Mouse (Mus musculus) lung, adult 2 months (tissue): ENCODE results near the gene Megf6. TPM values are rescaled to one million over a fixed set of nuclear protein-coding genes. Genes with fewer than 3 reads are reported as not detected.
A peak's percentile ranks its signal among the peaks of the same experiment; 100 is the strongest.

Experiments
- DNase-seq: peaks from one replicate; pipeline ENCODE4 v3.0.0; 2022
- H3K4me1 ChIP-seq: fragments of 200-500 bp; 2 replicates; pipeline ENCODE4 v1.6.1; 2011; ENCODE audit warnings: low read length; ENCODE audit not compliant: control insufficient read depth, insufficient read depth
- H3K4me3 ChIP-seq: fragments of 200-500 bp; replicated peaks from 2 replicates; pipeline ENCODE3; 2011; ENCODE audit warnings: low read depth, mild to moderate bottlenecking, control low read depth, low read length; ENCODE audit errors: extremely low read depth
- CTCF ChIP-seq: fragments of 200-500 bp; IDR thresholded peaks from 2 replicates; pipeline ENCODE4 v1.5.1; 2011; ENCODE audit warnings: mild to moderate bottlenecking, low read length, control low read depth; ENCODE audit not compliant: insufficient read depth
- POLR2A ChIP-seq: fragments of 200-500 bp; IDR thresholded peaks from 2 replicates; pipeline ENCODE4 v1.6.1; 2011; ENCODE audit warnings: low read depth, mild to moderate bottlenecking, control low read depth, low read length, borderline replicate concordance; ENCODE audit errors: extremely low read depth
- WGBS: fragments of 180-500 bp; shearing (Covaris S2); methylation state at CpG from one replicate; pipeline ENCODE4 v1.1.7; 2018; 5-methylcytosine and 5-hydroxymethylcytosine counted together
- polyA plus RNA-seq: library from polyadenylated mRNA; depleted of rRNA; stranded (reverse); fragments of >200 nt; gene quantifications from 2 replicates; pipeline ENCODE4 v1.2.3, GENCODE M21; 2012

Gene Megf6
- polyA plus RNA-seq, 1 experiment: 68.6 TPM

DNA sequence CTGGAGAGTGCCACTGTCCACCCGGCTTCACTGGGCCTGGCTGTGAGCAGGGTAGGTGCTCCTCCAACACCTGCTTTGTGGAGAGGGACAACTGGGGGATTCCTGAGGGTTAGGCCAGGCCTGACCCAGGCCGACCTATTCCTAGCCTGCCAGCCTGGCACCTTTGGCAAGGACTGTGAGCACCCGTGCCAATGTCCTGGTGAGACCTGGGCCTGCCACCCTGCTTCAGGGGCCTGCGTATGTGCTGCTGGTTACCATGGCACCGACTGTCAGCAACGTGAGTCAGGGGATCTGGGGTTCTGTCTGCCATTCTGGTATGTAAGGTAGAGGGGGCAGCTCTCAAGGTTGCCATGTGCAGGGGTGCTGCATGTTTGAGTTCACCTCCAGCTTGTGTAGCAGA lies 97.0 kb downstream of the Megf6 start:
- 81% methylated on average over 6 of the region's 6 CpGs for WGBS
- TF ChIP-seq CTCF (no peak), POLR2A (no peak)
- Histone ChIP-seq H3K4me3 (no peak overlapping the region), H3K4me1 (no peaks in the 10 kb centered on the region)
- DNase-seq: no peak

DNA sequence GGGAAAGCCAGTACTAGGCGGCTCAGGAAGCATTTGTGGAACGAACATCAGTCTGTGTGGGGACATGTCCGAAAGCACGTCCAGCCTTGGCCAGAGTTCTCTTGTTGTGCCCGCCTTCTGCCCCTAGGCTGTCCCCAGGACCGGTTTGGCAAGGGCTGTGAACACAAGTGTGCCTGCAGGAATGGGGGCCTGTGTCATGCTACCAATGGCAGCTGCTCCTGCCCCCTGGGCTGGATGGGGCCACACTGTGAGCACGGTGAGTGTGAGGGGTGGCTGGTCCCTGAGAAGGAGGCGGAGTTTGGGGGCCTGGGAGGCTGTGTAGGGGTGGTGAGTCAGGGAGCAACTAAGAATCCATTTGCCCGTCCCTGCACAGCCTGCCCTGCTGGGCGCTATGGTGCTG lies 99.0 kb downstream of the Megf6 start:
- no peak for DNase-seq

DNA sequence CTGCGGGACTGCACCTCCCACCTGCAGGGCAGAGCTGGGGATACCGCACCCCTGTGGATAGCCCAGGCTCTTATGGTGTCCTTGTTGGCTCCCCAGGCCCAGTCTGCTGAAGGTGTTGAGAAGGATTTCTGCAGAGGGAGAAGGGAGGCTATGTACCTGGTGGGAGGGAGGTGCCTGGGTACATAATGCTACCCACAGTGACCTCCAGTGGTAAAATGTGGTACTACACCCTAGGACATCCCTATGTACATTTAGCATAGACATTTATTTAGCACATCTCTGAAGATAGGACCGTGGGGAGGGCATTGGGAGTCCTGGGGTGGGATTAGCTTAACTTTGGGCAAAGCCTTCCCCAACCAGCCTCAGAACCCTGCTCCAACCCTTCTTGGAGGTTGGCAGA lies 102.5 kb downstream of the Megf6 start:
- TF ChIP-seq POLR2A: no peak
- peak; percentile 56 for TF ChIP-seq CTCF
- peak; percentile 48 for DNase-seq
- Histone ChIP-seq H3K4me1 (no peaks in the 10 kb centered on the region), H3K4me3 (no peak overlapping the region)
- 52% methylated on average over 3 of the region's 3 CpGs for WGBS

More for the DNA sequence above, 99.0 kb downstream of the Megf6 start:
- Histone ChIP-seq H3K4me1 (no peaks in the 10 kb centered on the region), H3K4me3 (no peak overlapping the region)
- WGBS: 57% methylated on average over 10 of the region's 10 CpGs
- TF ChIP-seq POLR2A (no peak), CTCF (no peak)

DNA sequence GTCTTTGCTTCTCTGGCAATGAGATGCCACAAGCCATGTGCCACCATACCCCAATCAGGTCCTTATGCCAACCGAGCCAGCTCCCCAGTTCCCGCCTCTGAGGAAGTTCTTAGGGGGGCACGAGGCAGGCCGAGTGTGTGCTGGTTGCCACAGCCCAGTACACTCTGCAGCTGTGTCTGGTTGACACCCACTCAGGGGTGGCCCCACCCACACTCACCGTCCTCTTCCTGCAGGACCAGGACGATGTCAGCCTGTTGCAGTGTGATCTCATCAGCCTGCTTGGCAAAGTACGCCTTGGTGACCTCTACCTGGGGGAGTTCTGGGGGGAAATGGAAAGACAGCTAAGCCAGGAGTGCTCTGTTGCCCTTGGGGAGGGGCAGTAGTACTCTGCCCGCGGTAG lies 109.0 kb downstream of the Megf6 start:
- 0 out of 2 replicates have a peak, but pooled peaks have one; percentile 22 for TF ChIP-seq POLR2A
- TF ChIP-seq CTCF: no peak
- H3K4me1 ChIP-seq: no peaks in the 10 kb centered on the region
- H3K4me3 ChIP-seq: no peak overlapping the region
- no peak for DNase-seq
- WGBS: 46% methylated on average over 9 of the region's 9 CpGs

DNA sequence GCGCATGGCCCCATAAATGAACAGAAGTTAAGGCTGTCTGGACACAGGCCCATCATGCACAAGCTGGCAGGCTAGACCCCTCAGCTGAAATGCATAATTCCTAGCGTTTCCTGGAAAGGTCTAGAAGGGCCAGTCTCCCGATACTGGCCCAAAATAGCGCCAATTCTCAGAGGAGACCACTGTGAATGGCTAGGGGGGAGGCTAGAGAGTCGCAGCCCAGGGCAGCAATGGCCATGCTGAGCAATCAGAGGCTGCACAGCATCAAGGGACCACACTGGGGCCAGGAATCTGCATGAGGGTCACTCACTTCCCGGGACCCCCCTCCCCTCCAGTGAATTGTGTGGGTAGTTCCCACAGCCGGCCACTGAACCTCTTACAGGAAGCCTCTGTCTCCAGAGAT lies 113.1 kb downstream of the Megf6 start:
- Histone ChIP-seq H3K4me3 (no peak overlapping the region), H3K4me1 (no peaks in the 10 kb centered on the region)
- WGBS: 66% methylated on average over 7 of the region's 7 CpGs
- no peak for DNase-seq
- no peak for TF ChIP-seq POLR2A
- no peak for TF ChIP-seq CTCF

DNA sequence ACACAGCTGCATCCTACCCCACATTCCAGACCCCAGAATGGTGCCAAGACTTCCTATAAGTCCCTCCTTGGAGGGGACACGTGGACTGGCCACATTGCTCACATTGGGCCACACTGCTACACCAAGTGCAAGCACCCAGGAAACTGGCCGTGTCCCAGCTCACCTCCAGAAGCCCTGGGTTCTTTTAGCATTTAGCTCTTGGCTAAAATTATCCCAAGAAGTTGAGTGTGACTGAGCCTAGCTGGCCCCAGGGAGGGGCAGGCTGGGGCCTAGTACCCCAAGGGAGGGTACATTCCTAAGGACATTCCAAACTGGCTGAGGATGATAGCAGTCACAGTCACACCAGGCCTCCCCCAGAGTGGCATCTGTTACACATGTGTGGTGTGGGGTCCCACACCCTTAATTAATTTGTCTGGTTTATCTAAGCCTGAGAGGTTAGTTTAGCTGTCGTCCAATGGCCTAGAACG lies 123.2 kb downstream of the Megf6 start:
- 43% methylated on average over 4 of the region's 4 CpGs for WGBS
- Histone ChIP-seq H3K4me3 (no peak overlapping the region), H3K4me1 (peaks cover 6% of the 10 kb centered on the region; the same call in 1 of the 2 replicates)
- no peak for TF ChIP-seq POLR2A
- no peak for TF ChIP-seq CTCF
- no peak for DNase-seq

DNA sequence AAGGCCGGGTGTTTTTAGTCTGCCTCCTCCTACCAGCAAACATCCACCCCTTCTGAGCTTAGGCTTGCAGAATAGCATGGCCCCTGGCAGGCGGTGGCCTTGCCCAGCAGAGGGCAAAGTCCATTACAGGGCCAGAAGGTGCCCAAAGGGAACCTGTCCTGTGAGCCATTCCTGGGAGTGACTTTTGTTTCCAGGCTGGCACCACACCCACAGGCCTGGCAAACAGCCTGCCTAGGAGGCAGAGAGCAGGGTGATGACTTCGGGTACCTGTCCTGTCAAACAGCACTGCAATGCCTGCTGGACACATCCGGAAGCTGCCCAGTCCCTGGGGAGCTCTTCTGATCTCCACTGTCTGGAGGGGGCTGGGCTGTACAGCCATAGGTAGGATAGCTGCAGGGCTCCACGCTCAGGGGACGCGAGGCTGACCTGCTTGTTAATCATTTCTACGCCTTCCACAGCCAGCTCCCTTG lies 123.8 kb downstream of the Megf6 start:
- 34% methylated on average over 8 of the region's 8 CpGs for WGBS
- Histone ChIP-seq H3K4me1 (peaks cover 6% of the 10 kb centered on the region; the same call in 1 of the 2 replicates), H3K4me3 (no peak overlapping the region)
- TF ChIP-seq POLR2A (no peak), CTCF (no peak)
- DNase-seq: no peak

DNA sequence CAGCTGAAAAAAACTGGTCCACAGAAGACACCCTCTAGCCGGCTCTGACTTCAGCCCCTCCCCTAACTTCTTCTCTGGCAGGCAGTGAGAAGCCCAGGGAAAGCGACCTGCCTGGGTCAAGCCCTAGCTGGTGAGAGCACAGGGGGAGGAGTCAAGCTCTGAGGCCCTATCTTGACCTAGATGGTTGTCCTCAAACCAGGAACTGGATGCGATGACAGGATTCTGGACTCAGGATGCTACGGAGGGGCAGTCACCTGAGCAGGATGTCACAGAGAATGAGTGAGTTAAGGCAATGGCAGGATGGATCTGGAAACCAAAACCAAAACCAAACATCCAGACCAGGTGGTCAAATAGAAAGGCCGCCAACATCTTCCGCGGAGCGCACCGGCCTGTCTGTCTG lies 127.2 kb downstream of the Megf6 start:
- Histone ChIP-seq H3K4me1 (peaks cover 11% of the 10 kb centered on the region), H3K4me3 (no peak overlapping the region)
- 34% methylated on average over 9 of the region's 9 CpGs for WGBS
- peak; percentile 34 for DNase-seq
- no peak for TF ChIP-seq POLR2A
- TF ChIP-seq CTCF: no peak

DNA sequence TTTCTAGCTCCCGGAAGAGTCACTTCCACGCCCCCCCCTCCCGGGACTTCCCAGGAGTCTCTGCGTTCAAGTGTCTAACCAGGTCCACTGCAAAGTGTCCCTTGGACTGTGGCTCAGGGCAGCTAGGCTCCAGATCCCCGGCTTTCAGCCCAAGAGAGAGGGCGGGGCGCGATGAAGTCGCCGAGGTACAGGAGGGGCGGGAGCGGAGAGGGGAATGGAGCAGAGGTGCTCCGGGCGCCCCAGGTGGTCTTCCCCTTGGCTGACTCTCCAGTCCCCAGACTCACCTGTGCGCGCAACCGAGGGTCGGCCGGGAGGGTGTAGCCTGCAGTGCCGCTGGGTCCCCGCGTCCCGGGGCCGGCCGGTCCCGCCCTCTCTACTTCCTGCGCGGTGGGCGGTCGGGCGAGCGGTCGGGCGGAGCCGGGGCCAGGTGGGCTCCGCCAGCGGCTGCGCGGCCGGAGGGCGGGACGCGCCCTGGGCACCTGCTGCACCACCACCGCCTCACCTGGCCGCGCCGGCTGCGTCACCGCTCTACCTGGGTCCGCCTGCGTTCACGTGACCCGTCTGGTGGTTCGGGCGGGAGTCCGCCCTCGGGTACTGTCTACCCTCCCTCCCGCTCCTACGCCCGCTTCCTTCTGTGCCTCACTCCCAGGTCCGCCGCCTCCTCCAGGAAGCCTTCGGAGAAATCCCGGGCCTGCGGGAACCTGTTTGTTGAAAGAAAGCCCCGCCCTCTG lies 129.2 kb downstream of the Megf6 start:
- no peak for TF ChIP-seq POLR2A
- no peak for TF ChIP-seq CTCF
- peak; percentile 66 for DNase-seq
- peak overlapping the region; percentile 52 for H3K4me3 ChIP-seq
- 1% methylated on average over 61 of the region's 66 CpGs for WGBS
- peaks cover 6% of the 10 kb centered on the region for H3K4me1 ChIP-seq

DNA sequence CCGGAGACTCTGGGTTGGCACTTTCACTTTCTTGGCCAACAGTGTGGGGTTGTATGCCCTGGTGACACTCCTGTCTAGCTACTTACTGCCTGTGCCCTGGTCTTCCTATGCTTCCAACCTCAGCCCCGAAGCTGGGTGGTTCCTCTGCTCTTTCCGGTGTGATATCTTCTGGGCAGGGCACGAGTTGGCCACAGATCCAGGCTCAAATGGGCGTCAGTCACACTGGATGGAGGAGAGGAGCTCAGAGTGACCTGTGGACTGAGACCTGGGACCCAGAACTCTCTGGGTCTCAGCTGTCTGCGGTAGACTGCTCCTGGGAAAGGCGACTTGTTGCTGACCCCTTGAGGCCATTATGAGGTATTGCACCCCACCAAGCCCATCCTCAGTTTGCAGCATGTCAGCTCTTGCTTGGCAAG lies 130.9 kb downstream of the Megf6 start, which contains the start of gene Arhgef16:
Gene Arhgef16 (minus strand): TSS at position 211 of the 416 bp plus-strand sequence.
- Histone ChIP-seq H3K4me3 (no peak within 1 kb of the TSS), H3K4me1 (peaks cover 6% of the 10 kb centered on the region)
- peak; percentile 97 for TF ChIP-seq CTCF
- TF ChIP-seq POLR2A: no peak
- WGBS: 12% methylated on average over 7 of the region's 7 CpGs
- peak; percentile 54 for DNase-seq
